Mouse (Mus musculus) embryonic fibroblast, embryonic 13.5 days (primary cell): ENCODE measurements around the gene Abhd13.

ENCODE experiments used
- CTCF ChIP-seq: IDR thresholded peaks from 2 replicates; pipeline ENCODE4 v1.5.1; 2011; ENCODE audit warnings: mild to moderate bottlenecking, control low read depth, low read length, moderate library complexity, borderline replicate concordance; ENCODE audit not compliant: insufficient read depth
- POLR2A ChIP-seq: IDR thresholded peaks from 2 replicates; pipeline ENCODE4 v1.6.1; 2011; ENCODE audit warnings: low read depth, mild to moderate bottlenecking, control low read depth, low read length, moderate library complexity

- TF ChIP-seq CTCF (no peak), POLR2A (peak; percentile 69)
Observed at GRCm38 (mm10) chr8:9977573-9978314, at the start of gene Abhd13, which contains the start of gene Lig4.
